ENCODE assay signal across 8 mouse cellular contexts in genomic region chr16:4789810-4790559, GRCm38 (mm10). TPM values are rescaled to one million over a fixed set of nuclear protein-coding genes. Genes with fewer than 3 reads are reported as not detected.
A peak's percentile ranks its signal among the peaks of the same experiment; 100 is the strongest.
DNase-seq lines count a peak whose midpoint lies in the region; ATAC-seq and TF ChIP-seq lines count a peak whose summit lies in the region.

TSS of gene Cdip1 (minus strand) at chr16:4790292.

- TF ChIP-seq CTCF in cortical plate, adult 2 months (IDR thresholded peaks at IDR 0.05; ENCODE audit: extremely low read depth, insufficient read depth, low read length): no peak

- H3K4me1 ChIP-seq in cortical plate, adult 2 months (ENCODE audit: control insufficient read depth, insufficient read depth, low read length): peaks cover 13% of the 10 kb centered on the region

- peak within 1 kb of the TSS; percentile 87 for H3K4me3 ChIP-seq in cortical plate, adult 2 months (ENCODE audit: insufficient read depth, low read length)

- peak; percentile 91 for DNase-seq in gastrocnemius, postnatal 10 days
- peak; percentile 98 for DNase-seq in induced T-regulatory cell, adult 2 months (ENCODE audit: low read depth)
- peak; percentile 87 to 95 for DNase-seq in left cerebral cortex, adult 9 months (ENCODE audit: low spot score in 2 of 2)
- DNase-seq in right cerebral cortex, postnatal 14 days: peak; percentile 97
- peak; percentile 92 to 94 for DNase-seq in urinary bladder, postnatal 36 days (ENCODE audit: low spot score in 2 of 2)

- peak; percentile 81 for TF ChIP-seq POLR2A in cortical plate, adult 2 months (IDR thresholded peaks at IDR 0.05; ENCODE audit: extremely low read depth, insufficient read depth, low read length)

- H3K27ac ChIP-seq in cortical plate, adult 2 months (ENCODE audit: insufficient read depth, low read length): peak within 1 kb of the TSS; percentile 93

- peak; percentile 93 for ATAC-seq in activated CD4-positive, CD25-positive, alpha-beta regulatory T cell, adult 4 months
- peak; percentile 93 for ATAC-seq in megakaryocyte progenitor cell, adult 5-6 weeks (replicated peaks; ENCODE audit: poor library complexity)

RNA-seq across cellular contexts. Expression of gene Cdip1, which starts in this region (rescaled TPM):
- polyA plus RNA-seq in activated CD4-positive, CD25-positive, alpha-beta regulatory T cell, adult 4 months (2017; shearing (Covaris generic)): 10 to 100 TPM; 27.3 to 27.6 TPM
- 203 and 214 TPM in 2 replicates for polyA plus RNA-seq in cortical plate, adult 2 months (2012; rRNA removed)
- 10 to 100 TPM; 82.1 to 91.9 TPM for total RNA-seq in gastrocnemius, postnatal 10 days (2021)
- total RNA-seq in megakaryocyte progenitor cell, adult 5-6 weeks (2015): 10.3 and 12.2 TPM in 2 replicates
- 10.7 and 11.5 TPM in 2 replicates for total RNA-seq in megakaryocyte progenitor cell, adult 5-6 weeks (2017)

Comparison
In these comparisons a context has a peak if more than half of its experiments do, and no peak if none do; other contexts are left out.
1. Peak in every context shown above with its lines: DNase-seq, ATAC-seq, H3K4me3 ChIP-seq and H3K27ac ChIP-seq.
2. RNA of gene Cdip1 (total RNA-seq): 82.1 to 91.9 TPM in gastrocnemius, postnatal 10 days; 10.3 to 12.2 TPM in megakaryocyte progenitor cell, adult 5-6 weeks; every median in the first group is over 4 times any median in the second.